Mouse (Mus musculus): ENCODE results near the gene Pxk.

The Pxk gene

GRCm38 (mm10) chr14:8207105-8207504, 109.1 kb downstream of the Pxk start:
- DNase-seq = no peak

- DNase-seq = no peak
These were observed 109.5 kb downstream of the Pxk start for GRCm38 (mm10) chr14:8207543-8207942.

- DNase-seq = peak; percentile 43
These were observed 110.9 kb downstream of the Pxk start for GRCm38 (mm10) chr14:8208876-8209275.

GRCm38 (mm10) chr14:8209896-8210295, 111.9 kb downstream of the Pxk start:
- DNase-seq = no peak

- no peak for DNase-seq
These were observed 115.0 kb downstream of the Pxk start for GRCm38 (mm10) chr14:8212996-8213395.

GRCm38 (mm10) chr14:8213803-8214224, 115.8 kb downstream of the Pxk start, which contains the start of gene Kctd6:
Gene Kctd6, plus strand, starts transcription at chr14:8214140.
- peak; percentile 97 for DNase-seq
